Mouse (Mus musculus) splenic B cell, adult 2 months (primary cell): ENCODE data around the gene Jph4.

ENCODE experiments used
- DNase-seq: peaks from one replicate; pipeline ENCODE4 v3.0.0-alpha.2; 2011; ENCODE audit warnings: low read depth, low spot score
- H3K27me3 ChIP-seq: 2 replicates; pipeline ENCODE4 v1.6.1; 2012; ENCODE audit warnings: mild to moderate bottlenecking, low read length, moderate library complexity, mixed read lengths; ENCODE audit not compliant: control insufficient read depth, poor library complexity, insufficient read depth, severe bottlenecking
- H3K36me3 ChIP-seq: 2 replicates; pipeline ENCODE4 v1.6.1; 2012; ENCODE audit warnings: mild to moderate bottlenecking, low read length, moderate library complexity, mixed read lengths; ENCODE audit not compliant: control insufficient read depth, poor library complexity, insufficient read depth, severe bottlenecking

The Jph4 gene

DNA sequence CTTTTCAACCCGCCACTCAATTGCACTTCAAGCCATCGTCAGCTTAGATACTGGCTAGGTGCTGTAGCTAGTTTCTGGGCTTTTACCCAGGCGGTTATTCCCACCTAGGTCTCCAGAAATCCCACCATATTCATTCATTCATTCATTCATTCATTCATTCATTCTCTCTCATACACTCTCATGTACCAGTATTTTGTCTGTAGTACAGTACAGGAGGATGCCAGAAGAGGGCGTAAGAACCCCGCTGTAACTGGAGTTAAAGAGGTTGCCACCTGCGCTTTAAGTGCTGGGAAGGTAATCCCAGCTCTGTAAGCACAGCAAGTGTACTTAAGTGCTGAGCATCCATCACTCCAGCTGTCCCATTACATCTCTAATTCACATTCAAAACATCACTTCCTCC lies 22.8 kb downstream of the Jph4 start:
- DNase-seq, result peak; percentile 53
- Histone ChIP-seq H3K27me3 (no peaks in the 10 kb centered on the region), H3K36me3 (no peaks in the 10 kb centered on the region; the same call in 1 of the 2 replicates)

DNA sequence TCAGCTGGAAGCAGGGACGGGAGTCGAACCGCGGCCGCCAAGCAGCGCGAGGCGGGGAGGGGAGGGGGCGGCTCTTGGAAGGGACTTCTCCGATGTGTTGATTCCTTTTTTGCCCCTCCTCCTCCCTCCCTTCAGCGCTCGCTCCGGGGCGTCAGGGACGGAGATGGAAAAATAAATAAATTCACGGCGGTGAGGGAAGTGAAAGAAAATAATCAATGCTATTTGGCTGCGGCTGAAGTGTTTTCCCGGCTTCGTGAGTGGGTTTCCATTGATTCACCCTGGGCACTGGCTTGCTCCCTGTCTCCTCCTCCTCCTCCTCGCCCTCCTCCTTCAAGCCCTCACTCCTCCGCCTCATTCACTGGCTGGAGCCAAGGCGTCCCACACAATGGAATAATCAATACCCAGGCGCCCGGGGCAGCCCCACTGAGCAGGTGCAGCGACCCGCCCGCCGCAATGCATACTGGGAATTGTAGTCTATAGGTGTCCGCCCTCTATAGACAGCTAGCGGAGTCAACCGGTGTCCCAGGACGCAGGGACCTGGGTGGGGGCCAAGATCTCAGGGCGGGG lies 24.6 kb downstream of the Jph4 start, which contains the start of gene Zfhx2:
Zfhx2 (minus strand) TSS at position 314 of the 567 bp plus-strand sequence.
- Histone ChIP-seq H3K27me3 (no peaks in the 10 kb centered on the region), H3K36me3 (no peaks in the 10 kb centered on the region)
- DNase-seq, result peak; percentile 93

DNA sequence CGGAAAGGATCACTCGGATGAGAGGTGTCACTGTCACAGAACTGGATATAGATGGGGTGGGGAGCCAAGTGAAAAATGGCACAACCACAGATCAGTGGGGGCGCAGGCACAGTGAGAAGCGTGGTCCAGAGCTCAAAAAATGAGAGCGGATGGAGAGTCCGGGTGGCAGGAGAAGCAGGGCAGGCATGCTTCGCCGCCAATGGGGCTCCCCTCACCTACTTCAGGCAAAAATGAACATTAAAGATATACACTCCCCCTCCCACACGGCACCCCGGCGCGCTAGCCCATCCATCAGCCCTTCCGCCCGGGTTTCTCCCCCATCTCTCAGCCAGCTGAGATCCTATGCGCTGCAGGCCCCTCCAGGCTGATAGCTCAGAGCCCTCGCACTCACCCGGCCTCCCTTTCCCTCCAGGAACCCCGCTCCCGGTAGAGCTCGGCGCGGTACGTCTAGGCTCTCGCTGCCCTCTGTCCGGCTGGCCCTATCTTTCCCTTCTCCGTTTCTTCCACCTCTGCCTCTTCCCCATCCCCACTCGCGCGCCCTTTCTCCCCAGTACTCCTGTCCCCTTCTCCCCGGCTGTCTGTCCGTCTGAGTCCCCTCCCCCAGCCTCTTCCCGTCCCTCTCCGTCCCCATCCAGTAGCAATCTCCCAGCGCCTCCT lies 25.4 kb downstream of the Jph4 start:
- no peaks in the 10 kb centered on the region for H3K36me3 ChIP-seq
- no peaks in the 10 kb centered on the region for H3K27me3 ChIP-seq
- DNase-seq, result no peak

DNA sequence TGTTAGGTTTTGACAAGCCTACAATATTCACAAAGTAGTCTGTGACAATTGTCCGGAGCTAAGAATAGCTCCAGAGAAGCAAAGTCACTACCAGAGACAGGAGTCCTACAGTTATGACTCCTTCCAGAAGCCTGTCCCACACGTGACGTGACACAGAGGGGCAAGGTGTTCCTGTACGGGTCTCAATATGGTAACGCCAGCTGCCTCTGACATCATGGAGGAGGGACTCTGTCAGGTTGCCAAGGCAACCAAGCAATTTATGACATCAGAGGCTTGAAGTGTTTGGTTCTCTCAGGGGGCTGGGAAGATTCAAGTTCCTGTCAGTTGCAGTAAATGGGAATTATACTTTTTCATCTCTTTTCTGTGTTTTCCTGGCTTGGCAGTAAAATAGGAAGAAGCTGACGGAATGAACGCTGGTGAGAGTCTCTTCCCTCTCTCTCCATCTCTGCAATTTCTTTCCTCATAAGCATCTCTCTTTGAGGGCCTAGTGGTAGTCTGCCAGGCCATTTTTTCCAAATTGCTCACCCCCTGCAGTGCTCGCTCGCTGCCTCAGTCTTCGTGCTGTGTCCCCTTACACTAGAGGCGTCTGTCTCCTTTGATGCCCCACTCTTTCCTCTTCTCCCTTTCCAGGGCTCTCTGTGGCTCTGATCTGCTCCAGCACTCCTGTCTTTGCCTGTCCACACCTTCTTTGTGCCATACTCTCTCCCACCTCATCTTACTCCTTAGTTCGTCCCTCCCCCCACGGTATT lies 27.4 kb downstream of the Jph4 start:
- Histone ChIP-seq H3K27me3 (no peaks in the 10 kb centered on the region), H3K36me3 (no peaks in the 10 kb centered on the region)
- peak; percentile 41 for DNase-seq

DNA sequence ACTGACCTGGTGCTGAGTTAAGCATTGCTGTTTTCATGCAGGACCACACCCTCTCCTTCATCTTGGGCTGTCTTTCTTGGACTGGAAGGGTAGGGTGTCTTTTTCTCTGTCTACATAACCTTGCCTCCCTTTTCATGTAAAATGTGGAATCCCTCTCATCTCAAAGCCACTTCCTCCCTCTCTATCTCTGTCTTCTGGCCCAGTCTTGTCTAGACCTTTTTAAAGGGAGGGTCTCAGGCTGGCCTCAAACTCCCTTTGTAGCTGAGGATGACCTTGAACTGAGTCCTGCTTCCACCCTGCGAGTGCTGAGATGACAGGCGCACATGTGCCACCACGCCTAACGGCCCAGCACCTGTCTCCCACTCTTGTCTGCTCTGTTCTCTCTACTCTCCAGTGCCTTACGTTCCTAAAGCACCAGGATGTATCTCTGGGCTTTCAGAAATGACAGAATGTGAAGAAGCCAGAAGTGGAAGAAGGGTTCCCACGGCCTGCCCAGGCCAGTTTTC lies 30.7 kb downstream of the Jph4 start:
- Histone ChIP-seq H3K27me3 (no peaks in the 10 kb centered on the region), H3K36me3 (no peaks in the 10 kb centered on the region)
- no peak for DNase-seq

DNA sequence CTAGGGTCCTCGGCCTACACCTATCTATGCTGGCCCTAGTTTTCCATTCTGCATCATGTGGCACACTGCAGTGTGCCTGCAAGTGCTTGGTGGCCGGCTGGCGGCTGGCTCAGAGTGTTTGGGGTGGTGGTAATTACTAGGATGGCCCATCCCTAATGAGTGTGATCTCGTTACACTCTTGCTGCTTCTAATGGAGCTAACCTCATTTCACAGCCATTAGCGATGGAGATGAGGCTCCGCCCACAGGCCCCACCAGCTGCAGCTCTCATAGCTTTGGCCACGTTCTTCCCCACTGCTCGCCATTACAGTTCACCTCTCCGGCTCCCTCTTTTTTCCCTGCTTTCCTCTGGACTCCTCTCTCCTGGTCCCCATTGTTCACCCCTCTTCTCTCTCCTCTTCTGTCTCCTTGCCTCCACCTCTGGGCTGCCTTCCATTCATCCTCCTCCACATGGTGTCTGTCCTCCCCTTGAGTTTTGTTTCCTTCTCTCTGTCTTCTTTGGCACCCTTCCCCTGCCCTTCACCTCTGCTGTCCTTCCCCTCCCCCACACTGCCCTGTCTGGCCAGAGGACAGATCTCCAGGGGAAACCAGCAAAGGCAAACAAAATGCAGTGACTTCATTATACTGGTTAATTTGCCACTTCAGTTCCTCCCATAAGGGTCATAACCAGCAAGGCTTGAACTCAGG lies 31.3 kb downstream of the Jph4 start:
- DNase-seq, result no peak
- H3K36me3 ChIP-seq, result no peaks in the 10 kb centered on the region
- no peaks in the 10 kb centered on the region for H3K27me3 ChIP-seq

DNA sequence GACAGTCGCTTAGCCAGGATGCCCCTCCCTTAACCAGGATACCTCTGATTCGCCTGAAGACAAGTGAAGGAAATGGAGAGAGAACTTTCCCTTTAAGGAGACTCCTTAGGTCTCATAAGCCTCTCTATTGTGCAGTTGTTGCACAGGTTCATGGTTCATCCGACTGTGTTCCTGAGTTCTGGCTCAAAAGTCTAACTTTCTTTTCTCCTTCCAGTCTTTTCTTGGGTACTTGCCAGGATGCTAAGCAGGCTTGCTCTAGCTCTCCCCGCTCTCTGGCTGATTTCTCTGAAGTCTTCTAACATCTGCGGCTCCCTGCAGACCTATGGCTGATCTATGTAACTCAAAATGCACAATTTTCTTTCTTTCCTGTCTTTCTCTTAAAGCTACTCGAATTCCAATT lies 33.3 kb downstream of the Jph4 start:
- Histone ChIP-seq H3K36me3 (no peaks in the 10 kb centered on the region), H3K27me3 (no peaks in the 10 kb centered on the region)
- DNase-seq, result no peak

DNA sequence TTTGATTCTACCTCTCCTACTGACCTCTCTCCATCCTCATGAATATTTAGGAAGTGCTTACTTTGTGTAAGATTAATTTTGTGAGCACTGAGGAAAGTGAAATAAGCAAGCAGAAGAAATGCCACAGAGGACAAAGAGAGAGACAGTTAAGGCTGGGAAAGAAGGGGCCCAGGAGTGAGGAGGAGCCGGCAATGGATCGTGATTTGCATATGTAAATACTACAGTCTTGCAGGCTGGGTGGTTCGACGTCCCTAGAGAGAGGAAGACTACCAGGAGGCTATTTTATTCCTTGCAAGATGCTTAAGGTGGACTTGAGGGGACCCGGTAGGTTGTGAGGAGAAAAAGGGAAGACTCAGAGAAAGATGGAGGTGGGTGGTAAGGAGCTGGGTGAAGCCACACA lies 35.6 kb downstream of the Jph4 start:
- H3K27me3 ChIP-seq, result no peaks in the 10 kb centered on the region
- no peaks in the 10 kb centered on the region for H3K36me3 ChIP-seq
- DNase-seq, result no peak

DNA sequence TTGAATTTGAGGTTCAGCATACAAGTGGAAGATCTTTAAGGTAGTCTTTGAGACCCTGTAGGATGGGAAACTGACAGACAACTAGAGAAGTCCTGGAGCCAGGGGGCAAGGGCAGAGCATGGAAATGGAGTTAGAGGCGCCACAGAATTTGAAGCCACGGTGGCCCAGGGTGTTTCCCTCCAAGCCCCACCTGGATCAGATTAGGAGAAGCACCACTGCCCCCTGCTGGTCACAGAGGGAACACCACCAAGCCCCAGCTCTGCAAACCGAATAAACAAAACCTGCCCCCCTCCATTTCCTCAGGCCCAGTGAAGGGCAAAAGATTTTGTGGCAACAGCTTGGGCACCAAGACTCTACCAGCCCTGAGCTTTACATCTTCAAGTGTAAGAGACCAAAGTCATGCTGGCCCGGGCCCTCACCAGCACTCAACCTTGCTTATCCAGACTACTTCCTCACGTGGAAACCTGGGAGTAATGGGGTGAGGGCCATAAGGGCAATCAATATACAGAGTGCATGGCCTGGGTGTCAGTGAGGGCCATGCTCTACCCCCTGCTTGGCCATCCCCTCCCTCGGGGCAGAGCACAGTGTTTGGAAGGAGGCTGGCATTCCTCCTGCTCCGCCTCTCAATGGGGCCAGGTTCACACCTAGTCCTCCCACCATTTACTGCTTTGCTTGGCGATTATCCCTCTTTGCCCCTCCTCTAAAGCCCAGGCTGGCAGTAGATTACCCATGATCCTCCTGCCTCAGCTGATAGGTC lies 37.3 kb downstream of the Jph4 start:
- Histone ChIP-seq H3K27me3 (no peaks in the 10 kb centered on the region), H3K36me3 (no peaks in the 10 kb centered on the region)
- DNase-seq, result peak; percentile 84

DNA sequence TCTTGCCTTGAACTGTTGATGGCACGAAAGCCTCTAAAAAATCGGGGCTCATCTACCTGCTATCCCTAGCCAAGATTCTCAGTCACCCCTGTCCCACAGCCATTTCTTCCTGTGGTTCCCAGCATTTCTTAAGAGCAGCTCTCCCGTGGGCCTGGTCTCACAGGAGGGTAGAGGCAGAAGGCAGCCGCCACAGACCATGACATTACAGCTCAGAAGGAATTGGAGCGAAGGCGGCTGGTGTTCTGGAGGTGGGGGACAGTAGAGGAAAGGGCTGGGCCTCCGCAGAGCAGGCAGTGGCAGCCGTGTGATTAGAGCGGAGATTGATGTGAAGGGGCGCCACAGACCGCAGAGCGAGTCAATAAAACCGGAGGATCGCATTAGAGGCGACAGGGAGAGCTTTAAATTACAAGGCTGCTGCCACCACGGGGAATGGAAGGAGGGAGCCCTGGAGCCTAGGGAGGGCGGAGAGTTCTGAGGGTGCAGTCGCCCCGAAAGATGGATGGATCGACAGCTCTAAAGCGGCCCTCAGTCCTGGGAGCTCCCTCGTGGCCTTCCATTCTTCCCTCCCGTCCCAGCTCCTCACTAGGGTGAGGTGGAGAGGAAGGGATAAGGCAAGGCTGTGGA lies 38.3 kb downstream of the Jph4 start:
- no peak for DNase-seq
- no peaks in the 10 kb centered on the region for H3K27me3 ChIP-seq

DNA sequence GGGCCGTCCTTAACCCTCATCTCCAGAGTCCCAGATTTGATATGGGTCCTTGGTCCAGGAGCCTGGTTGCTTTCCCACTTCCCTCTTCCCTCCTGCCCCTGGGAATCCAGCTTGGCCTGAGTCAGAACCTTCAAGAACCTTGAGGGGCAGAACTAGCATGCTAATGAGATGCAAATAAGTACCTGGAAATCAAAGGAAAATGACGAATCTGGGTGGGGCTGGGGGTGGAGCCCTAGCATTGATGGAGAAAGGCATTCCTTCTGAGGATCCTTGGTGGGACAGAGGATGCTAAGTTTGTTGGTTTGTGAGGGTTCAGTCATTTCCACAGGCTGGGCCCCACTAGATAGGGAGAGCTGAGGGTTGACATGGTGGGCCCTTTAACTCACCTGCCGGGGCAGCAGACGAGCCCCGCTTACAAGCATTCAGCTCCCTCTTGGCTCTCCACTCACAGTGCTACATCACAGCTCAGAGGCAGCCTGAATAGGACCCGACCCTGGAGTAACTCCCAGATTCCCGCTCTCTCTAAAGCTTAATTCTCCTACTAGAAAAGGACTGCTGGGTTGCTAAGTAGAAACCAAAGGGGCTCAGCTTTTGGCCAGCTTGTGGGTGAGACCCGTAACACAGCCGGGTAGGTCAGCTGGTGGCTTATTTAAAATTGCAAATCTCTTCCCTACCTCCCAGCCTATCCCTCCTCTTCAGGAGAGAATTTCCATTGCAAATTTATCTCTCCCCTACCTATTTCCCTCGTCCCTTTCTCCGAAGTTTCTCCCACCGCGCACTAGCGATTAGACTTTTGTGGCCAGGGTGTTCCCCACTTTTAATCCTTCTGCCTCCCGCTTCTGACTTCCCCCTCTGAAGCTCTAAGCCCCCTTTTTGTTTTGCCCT lies 39.0 kb downstream of the Jph4 start:
- no peak for DNase-seq
- Histone ChIP-seq H3K27me3 (no peaks in the 10 kb centered on the region), H3K36me3 (no peaks in the 10 kb centered on the region)

More for the DNA sequence above, 38.3 kb downstream of the Jph4 start:
- H3K36me3 ChIP-seq, result no peaks in the 10 kb centered on the region

DNA sequence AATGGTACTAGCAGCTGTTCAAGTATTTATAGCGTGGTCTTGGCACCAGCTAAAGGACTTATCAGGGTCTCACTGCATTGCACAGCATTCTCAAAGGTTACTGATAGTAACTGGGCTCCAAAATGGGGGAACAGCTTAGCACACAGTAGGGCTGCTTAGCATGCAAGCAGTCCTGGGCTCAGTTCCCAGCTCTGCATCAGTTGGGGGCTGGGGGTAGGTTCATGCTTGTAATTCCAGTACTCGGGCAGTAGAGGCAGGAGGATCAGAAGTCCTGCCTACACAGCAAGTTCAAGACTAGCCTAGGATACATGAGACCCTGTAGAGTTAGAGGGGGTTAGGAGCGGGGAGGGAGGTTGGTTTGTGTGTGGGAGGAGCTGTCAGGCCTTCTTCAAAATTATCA lies 39.8 kb downstream of the Jph4 start:
- Histone ChIP-seq H3K36me3 (no peaks in the 10 kb centered on the region), H3K27me3 (no peaks in the 10 kb centered on the region)
- no peak for DNase-seq

DNA sequence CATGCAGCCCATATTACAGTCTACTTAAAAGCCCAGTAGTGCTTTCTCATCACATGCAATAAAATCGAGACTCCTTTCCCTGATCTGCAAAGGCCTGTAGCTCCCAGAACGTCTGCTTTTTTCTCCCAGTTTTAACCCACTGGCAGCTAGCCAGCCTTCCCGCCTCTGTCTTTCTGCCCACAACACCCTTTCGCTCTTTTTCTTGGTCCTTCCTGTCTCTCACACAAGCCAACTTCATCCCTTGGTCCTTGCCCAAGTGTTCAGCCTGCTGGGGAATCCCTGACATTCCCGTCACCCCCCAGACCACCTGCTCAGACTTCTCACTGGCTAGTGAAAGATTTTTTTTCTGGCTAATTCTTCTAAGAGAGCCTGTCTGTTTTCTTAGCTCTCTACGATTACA lies 40.5 kb downstream of the Jph4 start:
- Histone ChIP-seq H3K27me3 (no peaks in the 10 kb centered on the region), H3K36me3 (no peaks in the 10 kb centered on the region)
- DNase-seq, result no peak
